ENCODE assay signal across 8 mouse cellular contexts in genomic region chr4:155760613-155761355, GRCm38 (mm10). TPM values are rescaled to one million over a fixed set of nuclear protein-coding genes. Genes with fewer than 3 reads are reported as not detected.
DNase-seq lines count a peak whose midpoint lies in the region; ATAC-seq lines count a peak whose summit lies in the region.

Atad3a (minus strand) TSS chr4:155761093.

- no peaks in the 10 kb centered on the region for H3K9me3 ChIP-seq in heart, embryonic 14.5 days (ENCODE audit: control insufficient read depth, low read length)
- no peaks in the 10 kb centered on the region for H3K9me3 ChIP-seq in liver, embryonic 13.5 days (replicated peaks)
- H3K9me3 ChIP-seq in stomach, embryonic 16.5 days (replicated peaks; ENCODE audit: control insufficient read depth, low read length), result no peaks in the 10 kb centered on the region

- H3K27me3 ChIP-seq in heart, embryonic 14.5 days (ENCODE audit: control insufficient read depth, insufficient read depth, low read length), result no peaks in the 10 kb centered on the region
- no peaks in the 10 kb centered on the region for H3K27me3 ChIP-seq in liver, embryonic 13.5 days
- H3K27me3 ChIP-seq in stomach, embryonic 16.5 days (ENCODE audit: control insufficient read depth, insufficient read depth, low read length), result no peaks in the 10 kb centered on the region

- H3K36me3 ChIP-seq in heart, embryonic 14.5 days (ENCODE audit: control insufficient read depth, insufficient read depth, low read length), result peaks cover 23% of the 10 kb centered on the region
- H3K36me3 ChIP-seq in liver, embryonic 13.5 days, result peaks cover 27% of the 10 kb centered on the region
- no peaks in the 10 kb centered on the region for H3K36me3 ChIP-seq in stomach, embryonic 16.5 days (ENCODE audit: control insufficient read depth, insufficient read depth, low read length)

- H3K27ac ChIP-seq in heart, embryonic 14.5 days (replicated peaks in 1 of 2; ENCODE audit: control insufficient read depth in 1 of 2, insufficient read depth in 1 of 2, low read depth in 2 of 2, low read length in 2 of 2), result peak within 1 kb of the TSS; percentile 57 to 87
- H3K27ac ChIP-seq in liver, embryonic 13.5 days, result peak within 1 kb of the TSS; percentile 71
- H3K27ac ChIP-seq in stomach, embryonic 16.5 days (ENCODE audit: low read length), result peak within 1 kb of the TSS; percentile 46

- H3K9ac ChIP-seq in heart, embryonic 14.5 days (ENCODE audit: low read length), result peak within 1 kb of the TSS; percentile 83
- H3K9ac ChIP-seq in liver, embryonic 13.5 days, result peak within 1 kb of the TSS; percentile 85
- peak within 1 kb of the TSS; percentile 84 for H3K9ac ChIP-seq in stomach, embryonic 16.5 days (ENCODE audit: low read length)

- ATAC-seq in CD4-positive, CD25-positive, alpha-beta regulatory T cell, adult 4 months, result peak; percentile 91
- peak; percentile 91 for ATAC-seq in heart, embryonic 14.5 days (ENCODE audit: insufficient number of reproducible peaks, insufficient read depth, low FRiP score, low read depth)
- peak; percentile 98 for ATAC-seq in liver, embryonic 13.5 days (ENCODE audit: low read depth)
- peak; percentile 95 for ATAC-seq in stomach, embryonic 16.5 days (ENCODE audit: insufficient read depth, low FRiP score)

- peak within 1 kb of the TSS; percentile 97 for H3K4me2 ChIP-seq in heart, embryonic 14.5 days (ENCODE audit: low read length)
- H3K4me2 ChIP-seq in liver, embryonic 13.5 days, result peak within 1 kb of the TSS; percentile 97
- H3K4me2 ChIP-seq in stomach, embryonic 16.5 days (ENCODE audit: low read depth, low read length), result peak within 1 kb of the TSS; percentile 94

- peak within 1 kb of the TSS; percentile 63 to 85 for H3K4me3 ChIP-seq in heart, embryonic 14.5 days (ENCODE audit: control insufficient read depth in 1 of 2, insufficient read depth in 1 of 2, low read depth in 1 of 2, low read length in 2 of 2)
- peak within 1 kb of the TSS; percentile 82 for H3K4me3 ChIP-seq in liver, embryonic 13.5 days (replicated peaks)
- peak within 1 kb of the TSS; percentile 82 for H3K4me3 ChIP-seq in stomach, embryonic 16.5 days (replicated peaks; ENCODE audit: low read length)

- peak; percentile 90 for DNase-seq in c-Kit-negative CD71-positive TER-119-positive erythroid progenitor cells, embryonic 14.5 days (ENCODE audit: low read depth, low spot score)
- DNase-seq in fibroblast of lung, adult 2 months (ENCODE audit: low read depth), result peak; percentile 95
- DNase-seq in kidney, postnatal 14 days, result peak; percentile 98
- peak; percentile 96 for DNase-seq in liver, embryonic 13.5 days
- peak; percentile 97 for DNase-seq in neural tube, embryonic 10.5 days (ENCODE audit: extremely low spot score, low spot score)

- peaks cover 12 to 35% of the 10 kb centered on the region in 2 experiments for H3K4me1 ChIP-seq in heart, embryonic 14.5 days (ENCODE audit: control insufficient read depth in 2 of 2, insufficient read depth in 2 of 2, low read length in 2 of 2)
- peaks cover 40% of the 10 kb centered on the region for H3K4me1 ChIP-seq in liver, embryonic 13.5 days (replicated peaks)
- peaks cover 15% of the 10 kb centered on the region for H3K4me1 ChIP-seq in stomach, embryonic 16.5 days (ENCODE audit: control insufficient read depth, insufficient read depth, low read length)

- WGBS in heart, embryonic 14.5 days, result under 1% methylated on average over 68 of the region's 68 CpGs
- WGBS in liver, embryonic 13.5 days (ENCODE audit: insufficient replicate concordance), result under 1% methylated on average over 68 of the region's 68 CpGs
- WGBS in stomach, embryonic 16.5 days, result under 1% methylated on average over 68 of the region's 68 CpGs

RNA-seq across cellular contexts. Expression of gene Atad3a, which starts in this region (rescaled TPM):
- 10 to 100 TPM; 22.9 to 32.9 TPM for polyA plus RNA-seq in CD4-positive, CD25-positive, alpha-beta regulatory T cell, adult 4 months (2017; shearing (Covaris generic))
- 89.0 and 95.2 TPM in 2 replicates for polyA plus RNA-seq in heart, embryonic 14.5 days (2014; fragmentation: Nextera tagmentation; extraction: Ambion mirVana)
- polyA plus RNA-seq in liver, embryonic 13.5 days (2015; fragmentation: Nextera tagmentation; extraction: Ambion mirVana), result 73.2 and 75.6 TPM in 2 replicates
- 99.0 and 101 TPM in 2 replicates for polyA plus RNA-seq in stomach, embryonic 16.5 days (2015; fragmentation: Nextera tagmentation; extraction: Ambion mirVana)

Comparison
In these comparisons a context has a peak if more than half of its experiments do, and no peak if none do; other contexts are left out.
1. Peak in every context shown above with its lines: DNase-seq, ATAC-seq, H3K4me3 ChIP-seq and H3K27ac ChIP-seq.